Mouse (Mus musculus): ENCODE data around the gene Gpr35.

DNA sequence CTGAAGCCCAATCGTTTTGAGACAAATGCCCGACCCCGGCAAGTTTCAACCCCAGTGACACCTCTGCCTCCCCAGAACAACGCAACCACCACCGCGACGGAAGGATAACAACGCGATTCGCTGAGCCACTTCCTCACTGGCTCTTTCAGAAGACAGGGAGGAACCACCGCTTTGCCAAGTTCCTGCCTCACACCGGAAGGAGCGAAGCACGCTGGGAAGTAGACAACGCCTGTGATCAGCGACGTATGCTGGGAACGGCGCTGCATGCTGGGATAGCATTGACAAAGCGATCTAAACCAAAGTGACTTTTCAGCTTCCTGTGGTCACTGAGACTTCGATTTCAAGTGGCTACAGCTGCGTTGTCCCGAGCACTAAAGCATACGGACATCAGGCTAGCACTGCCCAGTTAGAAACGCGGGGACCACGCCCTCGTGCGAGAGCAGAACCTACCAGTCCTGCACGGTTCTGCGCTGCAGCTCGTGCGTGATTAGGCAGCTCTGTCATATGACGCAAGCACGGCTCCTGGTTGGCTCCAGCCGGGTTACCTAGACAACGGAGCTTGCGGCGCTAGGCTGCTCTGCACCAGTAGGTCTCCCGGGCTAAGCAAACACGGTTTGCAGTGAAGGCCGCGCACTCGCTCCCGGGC lies 16.4 kb upstream of the Gpr35 start, which contains the start of gene Capn10:
- TF ChIP-seq SIN3A (IDR thresholded peaks at IDR 0.05; ENCODE audit: low read length) (peak; percentile 96), NELFE (IDR thresholded peaks at IDR 0.05; ENCODE audit: low read depth, low read length) (peak; percentile 73), NRF1 (IDR thresholded peaks at IDR 0.05; ENCODE audit: low read depth, low read length) (peak; percentile 60; the same call in 1 of the 2 replicates), TCF12 (IDR thresholded peaks at IDR 0.05; ENCODE audit: low read depth, low read length) (peak; percentile 78), MAFK (IDR thresholded peaks at IDR 0.05; ENCODE audit: insufficient replicate concordance, low read length) (no peak), CHD2 (IDR thresholded peaks at IDR 0.05; ENCODE audit: low read length) (peak; percentile 60; the same call in 1 of the 2 replicates), CHD1 (IDR thresholded peaks at IDR 0.05; ENCODE audit: low read depth, low read length) (no peak), CTCF (conservative IDR thresholded peaks at IDR 0.05 in 1 of 2, IDR thresholded peaks at IDR 0.05 in 1 of 2; ENCODE audit: low read depth in 2 of 2, low read length in 2 of 2) (no peak), HCFC1 (IDR thresholded peaks at IDR 0.05; ENCODE audit: low read depth, low read length) (peak; percentile 93), EP300 (IDR thresholded peaks at IDR 0.05; ENCODE audit: low read length) (no peak), USF1 (IDR thresholded peaks at IDR 0.05; ENCODE audit: low read depth, low read length) (peak; percentile 91)

Measured in CH12.LX (cell line).